Mouse (Mus musculus): Measurements from ENCODE around the gene Arrdc5. TPM values are rescaled to one million over a fixed set of nuclear protein-coding genes. Genes with fewer than 3 reads are reported as not detected.

The Arrdc5 gene
- polyA plus RNA-seq, 1 experiment from 2014 or later: not detected

GRCm38 (mm10) chr17:56256239-56256881, 43.7 kb downstream of the Arrdc5 start, which contains the start of gene Fem1a:
Gene Fem1a (plus strand): TSS chr17:56256810.
- WGBS: under 1% methylated on average over 28 of the region's 28 CpGs
- DNase-seq (ENCODE audit: low spot score): peak; percentile 93
- peaks cover 46% of the 10 kb centered on the region for H3K4me1 ChIP-seq

GRCm38 (mm10) chr17:56255863-56256238, 44.2 kb downstream of the Arrdc5 start:
- H3K4me1 ChIP-seq: peaks cover 46% of the 10 kb centered on the region
- no peaks in the 10 kb centered on the region for H3K27me3 ChIP-seq (ENCODE audit: low read depth, poor library complexity, severe bottlenecking)
- H3K36me3 ChIP-seq: peaks cover 35% of the 10 kb centered on the region
- no peaks in the 10 kb centered on the region for H3K9me3 ChIP-seq (replicated peaks)
- WGBS: under 1% methylated on average over 32 of the region's 32 CpGs
- peak; percentile 99 for DNase-seq (ENCODE audit: low spot score)
- peak overlapping the region; percentile 74 for H3K4me3 ChIP-seq
- peak overlapping the region; percentile 85 for H3K27ac ChIP-seq (replicated peaks)

More at GRCm38 (mm10) chr17:56256239-56256881, 43.7 kb downstream of the Arrdc5 start, which contains the start of gene Fem1a:
- Histone ChIP-seq H3K9me3 (replicated peaks) (no peaks in the 10 kb centered on the region), H3K27ac (replicated peaks) (peak within 1 kb of the TSS; percentile 85), H3K27me3 (ENCODE audit: low read depth, poor library complexity, severe bottlenecking) (no peaks in the 10 kb centered on the region), H3K4me3 (peak within 1 kb of the TSS; percentile 74), H3K36me3 (peaks cover 40% of the 10 kb centered on the region)

GRCm38 (mm10) chr17:56255429-56255828, 44.7 kb downstream of the Arrdc5 start:
- Histone ChIP-seq H3K4me3 (peak overlapping the region; percentile 74), H3K27ac (replicated peaks) (peak overlapping the region; percentile 85; the same call in 1 of the 2 replicates)

GRCm38 (mm10) chr17:56254695-56255094, 45.4 kb downstream of the Arrdc5 start:
- no peaks in the 10 kb centered on the region for H3K9me3 ChIP-seq (replicated peaks)
- H3K27ac ChIP-seq (replicated peaks): no peak overlapping the region
- no peak for DNase-seq (ENCODE audit: low spot score)
- H3K4me1 ChIP-seq: peaks cover 40% of the 10 kb centered on the region
- H3K27me3 ChIP-seq (ENCODE audit: low read depth, poor library complexity, severe bottlenecking): no peaks in the 10 kb centered on the region
- H3K36me3 ChIP-seq: peaks cover 23% of the 10 kb centered on the region
- H3K4me3 ChIP-seq: no peak overlapping the region
- WGBS: 79% methylated on average over 4 of the region's 4 CpGs

More at GRCm38 (mm10) chr17:56255429-56255828, 44.7 kb downstream of the Arrdc5 start:
- no peaks in the 10 kb centered on the region for H3K27me3 ChIP-seq (ENCODE audit: low read depth, poor library complexity, severe bottlenecking)
- peaks cover 46% of the 10 kb centered on the region for H3K4me1 ChIP-seq
- H3K9me3 ChIP-seq (replicated peaks): no peaks in the 10 kb centered on the region
- 15% methylated on average over 9 of the region's 9 CpGs for WGBS
- peaks cover 30% of the 10 kb centered on the region for H3K36me3 ChIP-seq
- DNase-seq (ENCODE audit: low spot score): peak; percentile 33

- Histone ChIP-seq H3K36me3 (no peaks in the 10 kb centered on the region), H3K4me3 (peak overlapping the region; percentile 5), H3K27me3 (ENCODE audit: low read depth, poor library complexity, severe bottlenecking) (no peaks in the 10 kb centered on the region), H3K4me1 (peaks cover 13% of the 10 kb centered on the region), H3K9me3 (replicated peaks) (no peaks in the 10 kb centered on the region), H3K27ac (replicated peaks) (no peak overlapping the region)
- DNase-seq (ENCODE audit: low spot score): peak; percentile 53
- WGBS: 27% methylated on average over 6 of the region's 6 CpGs
Measured at GRCm38 (mm10) chr17:56251136-56251829, 48.8 kb downstream of the Arrdc5 start.

GRCm38 (mm10) chr17:56245608-56246007, 54.5 kb downstream of the Arrdc5 start:
- H3K9me3 ChIP-seq (replicated peaks): no peaks in the 10 kb centered on the region
- H3K4me3 ChIP-seq: no peak overlapping the region
- peaks cover 6% of the 10 kb centered on the region; the same call in 1 of the 2 replicates for H3K27me3 ChIP-seq (ENCODE audit: low read depth, poor library complexity, severe bottlenecking)
- no peak overlapping the region for H3K27ac ChIP-seq (replicated peaks)
- H3K4me1 ChIP-seq: peaks cover 9% of the 10 kb centered on the region
- DNase-seq (ENCODE audit: low spot score): no peak
- WGBS: 70% methylated on average over 7 of the region's 7 CpGs
- no peaks in the 10 kb centered on the region for H3K36me3 ChIP-seq

Other genes with a start within 250 kb of the Arrdc5 start
- 35.7 and 41.2 TPM in 2 replicates for gene Ubxn6, start 225.3 kb downstream of the Arrdc5 start, polyA plus RNA-seq (2016; fragmentation: Nextera tagmentation; extraction: Ambion mirVana)
- gene Hdgfl2, start 220.7 kb downstream of the Arrdc5 start, polyA plus RNA-seq (2016; fragmentation: Nextera tagmentation; extraction: Ambion mirVana): 188 and 191 TPM in 2 replicates
- 0.04 and 0.11 TPM in 2 replicates for gene Plin4, start 190.5 kb downstream of the Arrdc5 start, polyA plus RNA-seq (2016; fragmentation: Nextera tagmentation; extraction: Ambion mirVana)
- gene Plin5, start 182.7 kb downstream of the Arrdc5 start, polyA plus RNA-seq (2016; fragmentation: Nextera tagmentation; extraction: Ambion mirVana): 0.11 and 0.21 TPM in 2 replicates
- not detected in 2 replicates for gene Lrg1, start 178.3 kb downstream of the Arrdc5 start, polyA plus RNA-seq (2016; fragmentation: Nextera tagmentation; extraction: Ambion mirVana)
- 1.2 and 1.8 TPM in 2 replicates for gene Sema6b, start 159.9 kb downstream of the Arrdc5 start, polyA plus RNA-seq (2016; fragmentation: Nextera tagmentation; extraction: Ambion mirVana)
- gene Tnfaip8l1, start 137.8 kb downstream of the Arrdc5 start, polyA plus RNA-seq (2016; fragmentation: Nextera tagmentation; extraction: Ambion mirVana): 7.2 and 8.4 TPM in 2 replicates
- 77.0 and 78.4 TPM in 2 replicates for gene Mydgf, start 116.4 kb downstream of the Arrdc5 start, polyA plus RNA-seq (2016; fragmentation: Nextera tagmentation; extraction: Ambion mirVana)
- 45.6 and 46.9 TPM in 2 replicates for gene Dpp9, start 81.4 kb downstream of the Arrdc5 start, polyA plus RNA-seq (2016; fragmentation: Nextera tagmentation; extraction: Ambion mirVana)
- gene Fem1a, start 43.5 kb downstream of the Arrdc5 start, polyA plus RNA-seq (2016; fragmentation: Nextera tagmentation; extraction: Ambion mirVana): 11.7 and 15.1 TPM in 2 replicates
- gene Ticam1, start 23.5 kb downstream of the Arrdc5 start, polyA plus RNA-seq (2016; fragmentation: Nextera tagmentation; extraction: Ambion mirVana): 2.4 and 3.1 TPM in 2 replicates
- 59.5 and 70.0 TPM in 2 replicates for gene Plin3, start 7.4 kb downstream of the Arrdc5 start, polyA plus RNA-seq (2016; fragmentation: Nextera tagmentation; extraction: Ambion mirVana)
- 291 and 321 TPM in 2 replicates for gene Uhrf1, start 3.0 kb upstream of the Arrdc5 start, polyA plus RNA-seq (2016; fragmentation: Nextera tagmentation; extraction: Ambion mirVana)
- 45.2 and 56.1 TPM in 2 replicates for gene Kdm4b, start 25.8 kb upstream of the Arrdc5 start, polyA plus RNA-seq (2016; fragmentation: Nextera tagmentation; extraction: Ambion mirVana)
- gene Ptprs, start 176.2 kb upstream of the Arrdc5 start, polyA plus RNA-seq (2016; fragmentation: Nextera tagmentation; extraction: Ambion mirVana): 89.7 and 131 TPM in 2 replicates
- not detected in 2 replicates for gene Znrf4, start 212.1 kb upstream of the Arrdc5 start, polyA plus RNA-seq (2016; fragmentation: Nextera tagmentation; extraction: Ambion mirVana)